Mouse (Mus musculus): ENCODE results near the gene Cript.

The Cript gene

DNA sequence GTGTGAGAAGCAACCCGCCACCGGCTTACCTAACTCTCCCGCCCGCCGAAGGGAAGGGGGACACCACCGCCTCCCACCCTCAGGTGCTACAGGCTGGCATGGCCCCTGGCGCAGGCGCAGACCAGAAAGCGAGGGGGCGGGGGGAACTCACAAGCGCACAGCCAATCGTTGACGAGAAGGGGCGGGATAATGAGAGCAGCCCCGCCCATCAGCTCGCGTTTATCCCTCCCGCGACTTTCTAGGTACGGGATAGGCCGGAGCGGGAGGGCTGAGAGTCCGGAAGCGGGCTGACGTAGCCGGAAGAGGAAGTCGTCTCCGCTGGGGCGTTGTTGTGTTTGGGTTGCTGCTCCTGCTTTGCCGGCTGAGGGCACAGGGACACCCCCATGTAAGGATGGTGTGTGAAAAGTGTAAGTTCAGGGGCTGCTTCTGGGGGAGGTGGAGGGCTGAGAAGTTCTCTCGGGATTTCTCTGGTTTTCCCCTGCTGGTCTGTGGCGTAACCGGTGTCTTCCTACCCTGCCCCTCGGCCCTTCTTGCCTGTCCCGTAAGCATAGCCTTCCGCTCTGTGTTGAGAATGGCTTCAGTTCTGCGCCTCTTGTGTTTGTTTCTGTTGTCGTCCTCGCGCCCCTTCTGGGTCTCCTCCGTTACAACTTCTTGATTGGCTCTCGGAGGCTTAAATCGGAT lies at the start of gene Cript, which contains the start of gene Pigf:
Cript (plus strand) TSS at position 282 of the 681 bp plus-strand sequence.
Pigf (minus strand) TSS at position 138 of the 681 bp plus-strand sequence.
- DNase-seq: peak; percentile 98

DNA sequence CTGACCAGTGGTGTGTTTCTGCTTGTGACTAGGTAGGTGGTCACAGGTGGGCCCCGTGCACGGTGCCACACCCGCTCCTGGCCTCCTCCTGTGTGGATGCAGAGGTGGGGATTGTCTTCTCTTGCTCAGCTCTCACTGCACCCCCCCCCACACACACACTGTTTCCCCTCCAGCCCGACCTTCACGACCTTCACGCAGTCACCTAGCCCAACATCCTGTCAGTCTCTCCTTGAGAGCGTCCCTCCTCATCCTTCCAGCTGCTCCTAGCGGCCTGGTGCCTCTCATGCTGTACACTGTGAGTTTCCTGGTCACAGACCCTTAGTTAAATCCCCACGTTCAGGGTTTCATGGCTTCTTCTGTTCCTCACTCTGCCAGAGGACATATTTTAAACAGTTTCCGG lies 49.0 kb upstream of the Cript start:
- no peak for DNase-seq

DNA sequence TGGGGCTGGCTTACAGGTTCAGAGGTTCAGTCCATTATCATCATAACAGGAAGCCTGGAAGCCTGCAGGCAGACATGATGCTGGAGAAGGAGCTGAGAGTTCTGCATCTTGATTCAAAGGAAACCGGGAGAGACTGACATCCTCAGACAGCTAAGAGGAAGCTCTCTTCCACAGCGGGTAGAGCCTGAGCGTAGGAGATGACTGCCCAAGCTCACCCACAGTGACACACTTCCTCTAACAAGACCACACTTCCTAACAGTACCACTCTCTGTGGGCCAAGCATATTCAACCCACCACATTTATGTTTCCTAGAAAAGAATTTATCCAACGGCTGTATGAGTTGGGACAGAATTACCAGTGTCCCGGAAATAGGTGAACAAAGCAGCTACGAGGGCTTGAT lies 46.9 kb upstream of the Cript start:
- no peak for DNase-seq

DNA sequence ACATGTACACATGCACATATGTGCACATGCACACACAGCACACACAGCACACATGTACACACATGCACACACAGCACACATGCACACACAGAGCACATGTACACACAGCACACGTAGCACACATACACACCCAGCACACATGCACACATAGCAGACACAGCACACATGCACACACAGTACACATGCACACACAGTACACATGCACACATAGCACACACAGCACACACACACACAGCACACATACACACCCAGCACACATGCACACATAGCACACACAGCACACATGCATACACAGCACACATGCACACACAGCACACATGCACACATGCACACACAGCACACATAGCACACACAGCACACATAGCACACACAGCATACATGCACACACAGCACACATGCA lies 44.1 kb upstream of the Cript start:
- DNase-seq: no peak

DNA sequence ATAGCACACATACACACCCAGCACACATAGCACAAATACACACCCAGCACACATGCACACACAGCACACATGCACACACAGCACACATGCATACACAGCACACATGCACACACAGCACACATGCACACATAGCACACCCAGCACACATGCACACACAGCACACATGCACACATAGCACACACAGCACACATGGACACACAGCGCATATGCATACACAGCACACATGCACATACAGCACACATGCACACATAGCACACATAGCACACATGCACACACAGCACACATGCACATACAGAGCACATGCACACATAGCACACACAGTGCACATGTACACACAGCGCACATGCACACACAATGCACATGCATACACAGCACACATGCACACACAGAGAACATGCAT lies 43.6 kb upstream of the Cript start:
- no peak for DNase-seq

DNA sequence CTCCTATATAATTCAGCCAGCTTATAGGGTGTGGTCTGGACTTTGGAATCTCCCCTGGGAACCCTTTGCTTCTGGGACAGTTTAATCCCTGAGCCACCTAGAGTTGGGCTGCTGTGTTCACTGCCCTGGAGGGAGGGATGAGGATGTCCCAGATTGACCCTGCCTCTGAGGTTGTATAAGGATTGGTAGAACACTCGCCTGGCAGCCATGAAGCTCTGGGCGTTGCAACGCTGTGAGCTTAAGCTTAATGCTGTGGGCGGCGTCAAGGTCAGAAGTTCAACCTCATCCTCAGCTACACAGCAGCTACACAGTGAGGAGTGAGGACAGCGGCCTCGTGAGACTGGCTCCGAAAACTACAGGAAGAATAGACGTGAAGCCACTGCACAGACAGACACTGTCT lies 42.9 kb upstream of the Cript start:
- DNase-seq: no peak

DNA sequence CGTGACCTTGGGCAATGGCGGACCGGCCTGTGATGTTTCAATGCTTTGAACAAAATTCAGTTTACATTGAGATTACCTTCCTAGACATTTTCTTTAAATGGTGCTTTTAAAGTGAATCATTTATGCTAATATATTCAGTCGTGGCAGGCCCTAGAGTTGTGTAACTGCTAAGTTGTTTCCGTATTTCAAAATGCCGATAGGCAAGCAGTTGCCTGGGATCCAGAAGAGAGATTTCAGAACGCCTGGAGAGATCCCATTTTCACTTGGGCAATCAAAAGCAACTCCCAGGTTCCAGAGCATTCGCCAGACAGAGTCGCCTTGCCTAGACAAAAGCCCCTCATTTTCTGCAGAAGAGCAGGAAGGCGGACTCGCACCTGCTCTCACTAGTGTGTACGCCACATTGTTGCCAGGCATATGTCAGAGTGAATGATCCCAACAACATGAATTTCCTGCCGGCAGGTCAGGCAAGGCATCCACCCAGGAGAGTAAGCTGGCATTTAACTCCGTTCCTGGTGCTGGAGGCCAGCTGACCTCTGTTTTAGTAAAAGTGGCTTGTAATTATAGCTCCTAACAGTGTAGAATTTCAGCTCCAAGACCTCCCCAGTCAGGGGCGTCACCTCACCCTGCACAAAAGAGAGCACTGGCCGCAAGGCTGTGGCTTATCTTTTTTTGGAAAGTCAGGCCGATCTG lies 38.8 kb upstream of the Cript start:
- DNase-seq: no peak

DNA sequence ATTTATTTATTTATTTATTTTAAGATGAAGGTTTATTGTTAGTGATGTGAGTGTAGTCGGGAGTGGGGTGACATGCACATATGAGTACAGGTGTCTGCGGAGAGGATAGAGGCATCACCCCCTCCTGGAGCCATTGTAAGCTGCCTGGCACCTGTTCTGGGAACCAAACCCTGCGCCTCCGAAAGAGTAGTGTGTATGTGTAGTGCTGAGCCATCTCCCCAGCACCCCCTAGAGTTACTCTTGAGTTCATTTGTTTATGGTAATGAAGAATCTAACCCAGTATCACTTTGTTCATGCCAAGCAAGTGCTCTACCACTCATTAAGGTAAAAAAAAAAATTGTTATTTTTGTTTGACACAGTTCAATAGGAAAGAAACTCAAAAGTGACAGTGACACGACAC lies 37.2 kb upstream of the Cript start:
- no peak for DNase-seq

DNA sequence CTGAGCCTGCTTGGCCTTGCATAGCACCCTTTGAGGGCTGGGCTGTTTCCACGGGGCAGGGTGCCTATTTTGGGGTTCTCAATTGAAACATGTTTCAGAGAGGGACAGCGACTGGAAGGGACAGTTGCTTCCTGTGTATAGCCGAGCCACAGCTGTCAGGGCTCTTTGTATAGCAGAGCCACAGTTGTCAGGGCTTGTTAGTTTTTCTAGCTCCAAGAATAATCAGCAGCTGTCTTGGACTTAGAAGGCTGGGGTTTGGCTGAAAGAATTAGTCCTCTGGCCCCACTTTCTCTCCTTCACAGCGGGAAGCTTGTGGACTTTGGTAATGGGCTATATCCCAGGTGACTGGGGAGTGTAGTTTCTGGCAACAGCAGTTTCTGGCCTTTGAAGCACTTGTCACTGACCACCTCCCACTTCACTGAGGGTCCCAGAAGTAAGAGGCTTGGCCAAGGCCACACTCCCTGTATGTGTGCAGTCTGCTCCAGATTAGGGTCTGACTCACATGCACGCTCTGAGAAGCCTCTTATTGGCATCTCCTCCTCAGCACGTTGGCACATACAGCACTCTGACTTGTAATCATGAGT lies 36.7 kb upstream of the Cript start:
- peak; percentile 36 to 73 for DNase-seq

DNA sequence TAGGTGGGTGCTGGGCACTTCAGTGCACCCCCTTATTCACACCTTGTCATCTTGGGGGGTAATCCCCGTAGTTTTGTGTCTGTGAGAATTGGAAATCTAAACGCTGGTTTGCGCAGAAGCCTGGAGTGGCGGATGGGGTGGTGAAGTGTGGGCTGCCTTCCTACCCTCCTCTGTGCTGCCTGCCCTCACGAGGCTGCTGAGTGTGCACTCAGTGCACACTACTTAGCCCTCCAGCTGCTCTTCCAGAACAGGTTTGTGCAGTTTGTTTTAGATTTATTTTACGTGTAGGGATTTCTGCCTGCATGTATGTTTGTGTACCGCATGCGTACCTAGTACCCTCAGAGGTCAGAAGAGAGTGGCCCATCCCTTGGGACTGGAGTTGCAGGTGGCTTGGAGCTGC lies 34.0 kb upstream of the Cript start:
- peak in 1 of 2 experiments; percentile 64 for DNase-seq

DNA sequence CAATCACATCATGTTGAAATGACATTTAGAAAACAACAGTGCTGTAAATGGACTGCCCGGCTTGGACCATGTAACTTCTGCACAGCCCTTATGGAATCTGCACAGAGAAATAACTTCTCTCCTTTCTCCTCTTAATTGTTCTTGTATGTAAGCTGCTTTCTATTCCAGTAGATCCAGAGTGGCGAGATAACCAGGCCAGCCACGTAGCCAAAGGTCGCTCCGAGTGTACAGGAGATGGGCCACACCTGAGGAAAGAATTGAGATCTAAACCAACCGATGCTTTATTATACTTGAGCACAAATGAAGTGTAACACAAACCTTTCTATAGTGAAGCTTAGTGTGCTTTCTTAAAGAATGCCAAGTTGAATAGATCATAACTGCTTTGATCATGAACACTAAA lies 28.0 kb upstream of the Cript start:
- DNase-seq: no peak

DNA sequence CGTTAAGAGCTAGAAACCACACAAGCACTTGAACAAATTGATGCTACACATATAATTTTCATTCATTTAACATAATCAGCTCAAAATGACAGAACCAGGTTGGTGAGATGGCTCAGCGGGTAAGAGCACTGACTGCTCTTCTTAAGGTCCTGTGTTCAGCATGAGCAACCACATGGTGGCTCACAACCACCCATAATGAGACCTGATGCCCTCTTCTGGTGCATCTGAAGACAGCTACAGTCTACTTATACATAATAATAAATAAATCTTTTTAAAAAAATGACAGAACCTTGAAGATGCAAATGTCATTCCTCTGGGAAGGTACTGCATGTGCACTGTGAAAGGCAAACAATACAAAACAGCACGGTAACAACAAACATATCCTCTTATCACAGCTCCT lies 16.4 kb upstream of the Cript start:
- no peak for DNase-seq

DNA sequence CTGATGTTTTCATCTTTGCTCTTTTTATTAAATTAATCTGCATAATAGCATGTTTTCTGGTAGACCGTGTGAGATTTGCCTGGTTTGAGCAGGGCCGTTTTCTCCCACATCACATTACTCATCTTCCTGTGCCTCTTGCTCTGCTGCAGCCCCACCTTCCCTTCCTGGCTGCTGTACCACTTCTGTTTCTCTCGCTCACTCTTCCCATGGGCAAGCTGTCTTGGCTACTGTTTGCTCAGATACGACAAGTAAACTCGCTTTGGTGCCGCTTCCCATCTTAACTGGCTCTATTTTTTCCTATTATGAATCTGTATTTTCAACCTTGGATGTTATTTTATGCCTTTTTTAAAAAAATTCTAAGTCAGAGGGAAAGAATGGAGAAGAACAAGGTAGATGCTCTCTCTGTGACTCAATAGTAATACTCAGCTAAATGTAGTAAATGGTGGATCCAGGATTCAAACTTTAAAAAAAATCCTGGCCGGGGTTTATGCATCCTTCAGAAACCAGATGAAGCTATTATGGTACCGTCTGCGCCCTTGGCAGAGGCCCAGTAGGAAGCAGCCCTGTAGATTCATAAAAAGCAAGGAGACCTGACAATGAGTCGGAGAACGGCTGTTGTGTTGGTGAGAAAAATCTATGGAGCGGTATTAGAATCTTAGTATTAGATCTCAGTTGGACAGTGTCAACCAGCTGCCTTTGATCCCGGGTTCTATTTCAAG lies 13.9 kb upstream of the Cript start:
- no peak for DNase-seq

DNA sequence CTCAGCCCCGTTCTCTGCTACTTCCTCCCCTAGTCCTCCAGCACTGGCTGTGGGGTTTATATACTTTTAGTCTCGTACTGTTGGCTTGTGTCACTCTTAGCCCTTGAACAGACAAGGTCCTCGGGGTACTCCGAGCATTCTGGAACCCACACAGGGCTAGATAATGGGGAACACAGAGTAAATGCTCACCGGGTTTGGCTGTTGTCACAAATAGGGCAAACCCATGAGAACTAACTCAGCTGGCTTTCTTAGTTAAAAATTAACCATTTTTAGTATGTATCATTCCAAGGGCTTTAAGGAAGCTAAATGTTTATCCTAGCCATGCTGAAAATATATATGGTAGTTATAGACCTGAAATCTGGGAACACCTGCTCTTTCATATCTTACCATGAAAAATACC lies 5.7 kb upstream of the Cript start:
- no peak for DNase-seq

DNA sequence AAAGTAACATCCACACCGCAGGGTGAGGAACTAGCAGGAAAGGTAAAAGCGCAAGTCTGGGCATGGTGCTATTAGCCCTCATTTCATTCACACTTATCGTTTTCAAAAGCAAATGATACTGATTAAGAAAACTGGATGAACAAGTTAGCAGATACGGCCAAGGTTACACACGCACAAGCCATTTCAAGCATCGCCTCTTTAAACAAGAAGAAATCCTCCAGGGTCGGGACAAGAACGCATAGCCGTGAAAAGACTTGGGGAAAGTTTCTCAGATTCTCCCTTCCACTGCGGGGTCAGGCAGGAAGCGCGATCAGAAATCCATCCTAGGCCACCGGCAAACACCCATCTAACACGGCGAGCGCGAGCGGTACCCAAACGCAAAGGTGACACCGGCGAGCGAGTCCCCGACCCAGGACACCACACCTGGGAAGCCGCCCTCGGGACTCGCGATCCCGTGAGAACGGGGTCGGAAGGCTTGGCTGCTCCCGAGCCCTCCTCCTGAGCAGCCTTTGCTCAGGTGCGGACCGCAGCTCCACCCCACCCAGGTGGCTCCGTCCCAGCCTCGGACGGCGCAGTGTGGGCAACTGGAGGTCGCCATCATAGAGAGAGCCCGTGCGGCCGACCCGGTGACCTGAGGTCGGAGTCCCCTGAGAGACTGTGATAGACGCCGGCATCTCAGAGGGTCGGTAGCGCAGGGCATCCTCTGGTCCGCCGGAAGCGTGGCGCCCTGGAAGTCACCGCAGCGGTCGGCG lies 683 bp upstream of the Cript start:
- no peak for DNase-seq

DNA sequence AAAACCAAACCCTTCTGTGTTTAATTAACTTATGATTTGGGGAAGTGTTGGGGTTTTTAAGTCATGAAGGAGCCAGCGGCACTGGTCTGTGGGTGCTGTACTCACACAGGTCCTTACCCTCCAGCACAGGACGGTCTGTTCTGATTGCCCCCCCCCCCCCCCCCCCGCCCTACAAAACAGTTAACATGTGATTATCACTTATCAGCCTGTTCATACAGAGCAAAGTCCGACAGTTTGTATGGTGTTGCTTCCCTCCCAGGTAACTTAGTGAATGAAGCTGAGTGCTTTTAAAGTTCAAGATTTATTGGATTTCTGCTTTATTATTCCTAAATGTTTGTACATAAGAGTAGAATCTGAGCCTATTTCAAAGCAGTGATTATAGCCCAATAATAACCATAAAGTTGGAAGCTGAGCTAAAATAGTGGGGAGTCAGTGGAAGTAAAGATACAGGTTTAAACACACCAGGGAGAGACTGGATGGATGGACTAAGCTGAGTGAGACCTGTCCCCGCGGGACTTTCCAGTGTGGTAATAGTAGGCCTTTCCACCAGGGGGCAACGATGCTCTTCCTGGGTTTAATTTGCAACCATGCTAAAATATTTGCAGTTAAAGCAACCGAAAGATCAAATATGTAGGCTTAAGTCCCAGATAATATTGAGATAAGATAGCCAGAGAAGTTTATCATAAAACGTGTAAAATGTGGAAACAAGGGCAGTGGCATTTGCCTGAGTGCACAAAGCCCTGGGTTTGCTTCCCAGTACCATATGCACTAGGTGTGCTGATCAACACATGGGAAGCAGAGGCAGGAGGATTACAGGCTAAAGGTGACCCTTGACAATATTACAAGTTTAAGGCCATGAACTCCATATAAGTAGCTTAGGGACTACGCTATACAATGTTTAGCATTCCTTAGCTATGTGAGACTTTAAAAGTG lies 11.1 kb downstream of the Cript start:
- DNase-seq: peak in 1 of 2 experiments; percentile 50

DNA sequence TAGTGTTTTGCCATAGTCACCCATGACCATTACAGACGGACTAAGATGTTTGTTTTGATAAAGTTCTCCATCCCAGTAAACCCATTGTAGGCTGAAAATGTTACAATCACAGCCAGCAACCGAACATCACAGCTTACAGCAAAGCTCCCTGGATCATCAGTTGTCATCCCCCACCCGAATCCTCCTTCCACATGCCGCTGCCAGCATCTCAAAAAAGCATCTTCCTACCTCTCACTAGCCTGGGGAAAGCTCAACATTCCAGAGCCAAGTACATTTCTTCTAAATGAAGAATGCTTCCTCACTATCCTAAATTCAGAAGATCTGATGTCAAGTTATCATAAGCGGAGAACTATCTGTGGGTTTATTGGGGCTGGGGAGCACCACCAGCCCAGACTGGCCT lies 13.1 kb downstream of the Cript start:
- DNase-seq: no peak

DNA sequence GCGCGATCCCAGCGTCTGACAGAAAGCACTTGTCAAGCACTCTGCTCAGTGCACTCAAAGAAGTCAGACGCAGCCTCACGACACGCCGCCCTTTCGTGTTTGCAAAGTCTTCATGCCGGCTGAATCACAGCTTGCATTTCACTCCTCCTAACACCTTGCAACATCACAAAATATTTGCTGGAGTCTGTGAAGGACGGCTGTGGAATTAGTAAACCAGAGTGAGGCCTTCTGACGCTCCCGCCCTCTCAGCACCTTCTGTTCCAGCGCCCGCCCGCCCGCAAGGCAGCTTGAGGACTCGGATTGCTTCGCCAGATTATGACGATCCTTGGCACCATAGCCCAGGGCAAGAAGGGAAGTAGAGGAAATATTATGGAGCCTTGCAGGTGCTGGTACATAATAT lies 16.4 kb downstream of the Cript start:
- DNase-seq: peak; percentile 44 to 71

DNA sequence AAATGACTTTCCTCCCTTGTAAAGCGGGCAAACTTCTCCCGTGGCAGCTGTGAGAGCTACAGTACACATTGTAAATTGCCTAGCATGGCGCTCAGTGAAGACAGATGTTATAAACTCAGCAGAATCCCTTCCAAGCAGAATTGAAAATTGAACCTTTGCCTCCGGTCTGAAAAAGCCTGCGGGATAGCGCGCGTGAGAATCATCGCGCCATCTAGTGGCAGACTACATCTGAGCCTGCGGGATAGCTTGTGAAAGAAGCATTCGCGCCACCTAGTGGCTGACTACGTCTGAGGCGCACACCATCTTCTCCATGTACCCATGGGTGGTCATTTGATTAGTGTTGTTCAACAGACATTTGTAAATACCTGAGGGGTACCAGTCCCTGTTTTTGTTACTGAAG lies 19.0 kb downstream of the Cript start:
- DNase-seq: peak; percentile 87 to 91

DNA sequence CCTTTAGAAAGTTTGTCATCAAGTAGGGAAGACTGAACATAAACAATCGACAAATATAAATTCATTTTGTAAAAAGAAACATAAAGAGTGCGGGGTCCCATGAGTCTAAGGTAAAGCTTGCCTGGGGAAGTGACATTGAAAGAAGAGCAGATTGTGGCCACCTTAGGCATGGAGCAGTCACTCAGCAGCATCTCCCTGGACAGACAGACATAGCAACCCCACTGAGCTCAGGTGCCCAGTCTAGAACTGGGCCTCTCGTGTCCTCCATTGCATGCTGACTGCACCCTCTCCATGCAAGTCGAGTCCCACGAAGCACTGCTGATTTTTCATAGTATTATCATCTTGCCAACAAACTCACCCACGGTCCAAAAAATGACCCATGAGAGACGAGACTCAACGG lies 19.4 kb downstream of the Cript start:
- DNase-seq: no peak

DNA sequence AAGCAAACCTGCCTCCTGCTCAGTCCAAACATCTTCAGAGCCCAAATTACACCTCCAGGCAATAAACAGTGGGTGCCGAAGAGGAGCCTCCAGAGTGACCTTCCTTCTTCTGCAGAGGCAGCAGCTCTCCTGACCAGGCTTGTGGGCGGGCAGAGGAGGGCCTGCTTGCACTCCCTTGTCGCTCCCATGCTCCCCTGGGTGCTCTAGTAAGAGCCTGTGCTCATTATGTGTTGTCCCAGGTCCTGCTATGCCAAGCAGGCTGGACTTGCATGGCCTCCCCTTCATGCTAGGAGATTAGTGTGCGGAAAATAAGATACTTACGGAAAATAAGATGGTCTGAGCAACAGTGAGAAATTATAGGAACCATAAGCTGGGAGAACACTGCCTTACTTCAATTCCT lies 24.3 kb downstream of the Cript start:
- DNase-seq: no peak
